Mouse (Mus musculus) ES-E14 (cell line): ENCODE measurements at regions not wholly inside any gene's neighbourhood (a gene's known extent, or its start where the extent isn't known, plus 50 kb on each side); places are given as distances from the start of the nearest gene placed in this dataset.

Source experiments
- DNase-seq: peaks from one replicate; pipeline ENCODE4 v3.0.0-alpha.2; 2013; ENCODE audit warnings: low read depth, low spot score
- H3K27ac ChIP-seq: 2 replicates; pipeline ENCODE4 v1.5.1; 2012; ENCODE audit warnings: low read depth, mild to moderate bottlenecking, low read length, moderate library complexity, mixed read lengths; ENCODE audit not compliant: poor library complexity, insufficient read depth, severe bottlenecking
- H3K36me3 ChIP-seq: 2 replicates; pipeline ENCODE4 v1.6.1; 2012; ENCODE audit warnings: mild to moderate bottlenecking, low read length, moderate library complexity, mixed read lengths; ENCODE audit not compliant: control insufficient read depth, poor library complexity, insufficient read depth, severe bottlenecking
- H3K4me1 ChIP-seq, 2 experiments: fragments of 150-350 bp in 1 of 2; sonication (generic) in 1 of 2; 2 replicates each; pipeline ENCODE4 v1.6.1; 2012; ENCODE audit warnings: low read length in 2 of 2, mild to moderate bottlenecking in 1 of 2, mixed read lengths in 1 of 2; ENCODE audit not compliant: control insufficient read depth in 2 of 2, insufficient read depth in 2 of 2, poor library complexity in 1 of 2
- H3K4me3 ChIP-seq, 2 experiments: fragments of 150-350 bp in 1 of 2; sonication (generic) in 1 of 2; 2 replicates each; pipeline ENCODE4 v1.5.1; 2012; ENCODE audit warnings: low read length in 2 of 2, low read depth in 1 of 2, mild to moderate bottlenecking in 1 of 2, mixed read lengths in 1 of 2; ENCODE audit not compliant: insufficient read depth in 1 of 2, poor library complexity in 1 of 2, severe bottlenecking in 1 of 2
- H3K9ac ChIP-seq: 2 replicates; pipeline ENCODE4 v1.6.1; 2012; ENCODE audit warnings: low read depth, mild to moderate bottlenecking, low read length, mixed read lengths; ENCODE audit not compliant: poor library complexity, insufficient read depth, severe bottlenecking
- H3K9me3 ChIP-seq: fragments of 150-350 bp; sonication (generic); 2 replicates; pipeline ENCODE4 v1.6.1; 2012; ENCODE audit warnings: low read depth, mild to moderate bottlenecking, low read length; ENCODE audit not compliant: control insufficient read depth, insufficient read depth
- CHD2 ChIP-seq: IDR thresholded peaks from 2 replicates; pipeline ENCODE4 v1.6.1; 2014; ENCODE audit warnings: mild to moderate bottlenecking, low read depth, low read length, inconsistent platforms
- HCFC1 ChIP-seq: IDR thresholded peaks from 2 replicates; pipeline ENCODE4 v1.6.1; 2012; ENCODE audit warnings: low read length, inconsistent platforms, borderline replicate concordance; ENCODE audit not compliant: insufficient read depth
- MAFK ChIP-seq: IDR thresholded peaks from 2 replicates; pipeline ENCODE4 v1.6.1; 2014; ENCODE audit warnings: mild to moderate bottlenecking, low read depth, low read length, inconsistent platforms; ENCODE audit not compliant: insufficient read depth
- ZC3H11A ChIP-seq: IDR thresholded peaks from 2 replicates; pipeline ENCODE4 v1.6.1; 2012; ENCODE audit warnings: low read depth, mild to moderate bottlenecking, inconsistent platforms, low read length, borderline replicate concordance
- ZNF384 ChIP-seq: IDR thresholded peaks from 2 replicates; pipeline ENCODE4 v1.6.1; 2012; ENCODE audit warnings: low read depth, low read length, inconsistent platforms
- in situ Hi-C, 2 experiments: fragments of 600-800 bp; cut with MboI; formaldehyde crosslinking; loops; one replicate each; pipeline ENCODE4 v1.15.1; 2025; ENCODE audit warnings: low sequenced_read_pairs in 2 of 2, inconsistent platforms in 1 of 2; ENCODE audit not compliant: unreplicated experiment in 2 of 2

DNA sequence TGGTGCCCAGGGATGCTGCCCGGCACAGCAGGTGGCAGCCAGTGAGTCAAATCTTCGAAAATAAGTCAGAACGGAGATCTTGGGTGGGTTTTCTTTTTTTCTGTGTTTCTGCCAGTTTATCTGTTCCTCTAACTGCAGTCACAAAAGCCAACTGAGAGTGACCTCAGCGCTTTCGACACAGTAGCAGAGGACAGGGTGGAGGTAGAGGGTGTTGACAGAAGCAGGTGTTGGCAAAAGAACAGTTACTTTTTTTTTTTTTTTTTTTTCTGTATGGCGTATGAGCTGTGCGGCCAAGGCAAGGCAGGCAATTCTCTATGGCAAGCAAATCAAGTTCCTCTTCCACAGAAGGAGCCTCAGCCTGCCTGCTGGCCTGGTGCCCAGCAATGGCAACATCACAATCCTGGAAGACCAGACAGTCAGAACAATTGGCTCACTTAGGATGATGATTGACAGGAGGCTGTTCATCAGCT, 93.6 kb downstream of the Foxb1 start:
- Histone ChIP-seq H3K4me3 (no peak overlapping the region), H3K4me1 (peaks cover 0 to 6% of the 10 kb centered on the region in 2 experiments; a peak in 2 of 4 replicates), H3K36me3 (no peaks in the 10 kb centered on the region), H3K9me3 (no peaks in the 10 kb centered on the region), H3K9ac (no peak overlapping the region), H3K27ac (no peak overlapping the region)
- no peak for TF ChIP-seq MAFK
- TF ChIP-seq CHD2 = no peak
- TF ChIP-seq ZC3H11A = no peak
- TF ChIP-seq ZNF384 = no peak
- no peak for TF ChIP-seq HCFC1
- DNase-seq = no peak
- in situ Hi-C loops = no loop called here

DNA sequence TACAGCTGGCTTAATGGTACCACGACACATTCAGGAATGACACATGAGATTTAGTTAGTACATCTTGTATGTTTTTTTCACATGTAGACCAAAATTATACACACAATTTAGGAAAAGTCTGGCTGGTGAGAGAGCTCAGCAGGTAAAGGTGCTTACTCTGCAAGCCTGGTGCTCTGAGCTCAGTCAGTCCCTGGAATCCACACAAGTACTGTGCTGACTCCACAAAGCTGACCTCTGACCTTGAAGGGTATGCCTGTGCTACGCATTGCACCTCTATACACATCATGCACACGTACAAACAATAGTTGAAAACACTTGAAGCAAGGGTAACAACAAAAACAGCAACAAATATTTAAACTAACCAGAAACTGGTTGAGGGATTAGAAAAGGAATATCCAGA, 96.5 kb downstream of the Foxb1 start:
- Histone ChIP-seq H3K9me3 (no peaks in the 10 kb centered on the region), H3K4me1 (peaks cover 0 to 3% of the 10 kb centered on the region in 2 experiments; a peak in 1 of 4 replicates), H3K9ac (no peak overlapping the region), H3K27ac (no peak overlapping the region), H3K36me3 (no peaks in the 10 kb centered on the region), H3K4me3 (no peak overlapping the region)
- no peak for TF ChIP-seq MAFK
- no peak for TF ChIP-seq ZC3H11A
- no peak for TF ChIP-seq CHD2
- no peak for TF ChIP-seq ZNF384
- TF ChIP-seq HCFC1 = no peak
- in situ Hi-C loops = no loop called here
- DNase-seq = no peak

DNA sequence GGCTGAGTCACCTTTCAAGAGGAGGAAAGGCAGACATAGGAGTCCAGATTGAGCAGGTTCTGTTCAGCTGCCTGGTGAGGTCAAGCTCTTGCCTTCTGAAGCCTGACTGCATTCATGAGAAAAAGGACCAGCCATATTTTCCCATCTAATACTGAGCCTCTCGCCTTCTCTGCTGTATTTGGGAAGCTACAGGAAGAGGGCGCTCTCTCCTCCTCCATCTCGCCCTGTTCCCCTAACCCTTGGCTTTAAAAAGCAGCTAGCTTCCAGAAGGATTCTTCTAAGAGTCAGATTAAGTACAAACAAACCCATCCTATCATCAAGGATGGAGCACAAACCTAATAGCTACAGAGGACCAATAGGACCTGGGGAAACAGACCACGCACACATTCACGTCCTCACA, 98.3 kb downstream of the Foxb1 start:
- Histone ChIP-seq H3K9me3 (no peaks in the 10 kb centered on the region), H3K27ac (no peak overlapping the region), H3K9ac (no peak overlapping the region), H3K36me3 (no peaks in the 10 kb centered on the region), H3K4me3 (no peak overlapping the region), H3K4me1 (no peaks in the 10 kb centered on the region)
- TF ChIP-seq ZC3H11A = no peak
- TF ChIP-seq ZNF384 = no peak
- TF ChIP-seq CHD2 = no peak
- no peak for TF ChIP-seq MAFK
- no peak for TF ChIP-seq HCFC1
- DNase-seq = no peak
- in situ Hi-C loops = no loop called here

DNA sequence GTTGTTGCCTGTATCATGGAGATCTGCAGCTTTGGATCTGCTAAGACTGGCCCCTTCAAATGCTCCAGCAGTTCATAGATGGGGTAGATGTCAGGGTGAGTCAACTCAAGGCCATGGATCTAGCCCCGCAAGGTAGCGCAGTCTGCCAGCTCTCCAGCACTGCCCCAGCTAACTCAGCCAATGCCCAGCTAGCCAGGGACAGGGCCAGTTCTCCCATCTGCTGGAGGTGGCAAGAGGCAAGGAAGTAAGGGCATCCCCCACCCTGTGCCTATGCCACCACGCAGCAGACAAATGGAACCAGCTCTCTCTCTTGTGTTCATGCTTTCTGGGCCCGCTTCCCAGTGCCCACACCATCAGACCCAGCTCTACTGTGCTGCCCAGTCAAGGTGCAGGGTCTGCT, 102.5 kb downstream of the Foxb1 start:
- no peaks in the 10 kb centered on the region for H3K4me1 ChIP-seq
- no peak overlapping the region for H3K9ac ChIP-seq
- H3K27ac ChIP-seq = no peak overlapping the region
- H3K4me3 ChIP-seq = no peak overlapping the region
- H3K36me3 ChIP-seq = no peaks in the 10 kb centered on the region
- TF ChIP-seq CHD2 = no peak
- no peak for TF ChIP-seq ZNF384
- no peak for TF ChIP-seq ZC3H11A
- no peak for TF ChIP-seq HCFC1
- no peak for TF ChIP-seq MAFK
- in situ Hi-C loops = no loop called here
- no peak for DNase-seq
- no peaks in the 10 kb centered on the region for H3K9me3 ChIP-seq

DNA sequence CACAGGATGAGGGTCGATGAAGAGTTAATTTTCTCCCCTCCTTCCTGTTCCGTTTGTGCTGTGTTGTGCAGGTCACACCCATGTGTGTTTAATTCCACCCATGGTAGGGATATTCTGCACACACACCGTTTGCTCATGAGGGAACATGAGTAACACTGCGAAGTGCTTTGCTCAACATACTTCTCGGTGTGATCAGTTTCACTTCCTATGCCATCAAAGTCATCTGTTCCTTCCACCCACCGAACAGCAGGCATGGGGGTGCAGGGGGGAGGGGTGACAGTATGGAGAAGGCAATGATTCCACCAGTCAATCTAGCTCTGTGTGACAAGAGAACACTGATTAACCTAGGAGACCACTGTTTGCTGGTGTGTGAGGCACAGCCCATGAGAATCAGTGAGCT, 104.7 kb downstream of the Foxb1 start:
- Histone ChIP-seq H3K4me1 (no peaks in the 10 kb centered on the region), H3K9ac (no peak overlapping the region)
- TF ChIP-seq ZC3H11A (no peak), MAFK (no peak), HCFC1 (no peak), CHD2 (no peak), ZNF384 (no peak)

More for the DNA sequence above, 104.7 kb downstream of the Foxb1 start:
- no peak overlapping the region for H3K4me3 ChIP-seq
- no peak for DNase-seq
- H3K27ac ChIP-seq = no peak overlapping the region
- no peaks in the 10 kb centered on the region for H3K9me3 ChIP-seq
- in situ Hi-C loops = no loop called here
- no peaks in the 10 kb centered on the region for H3K36me3 ChIP-seq
